Mouse (Mus musculus) intestine, embryonic 14.5 days (tissue): Measurements from ENCODE around the gene Prr15l. TPM values are rescaled to one million over a fixed set of nuclear protein-coding genes. Genes with fewer than 3 reads are reported as not detected.
A peak's percentile ranks its signal among the peaks of the same experiment; 100 is the strongest.

Experiments
- ATAC-seq: fragments of 200-750 bp; cut with Nextera tagmentation; replicated peaks from 2 replicates; pipeline ENCODE4 v1.8.0; 2017; ENCODE audit warnings: low read depth, moderate number of reproducible peaks, moderate TSS enrichment, moderate library complexity; ENCODE audit not compliant: low FRiP score, low TSS enrichment
- DNase-seq: peaks from one replicate; pipeline ENCODE4 v3.0.0-alpha.2; 2018; ENCODE audit warnings: low spot score
- H3K27ac ChIP-seq: fragments of 300-500 bp; sonication (generic); 2 replicates; pipeline ENCODE4 v1.5.1; 2014; ENCODE audit warnings: low read depth, mild to moderate bottlenecking, control low read depth
- H3K27me3 ChIP-seq: fragments of 300-500 bp; sonication (generic); replicated peaks from 2 replicates; pipeline ENCODE4 v1.6.1; 2014; ENCODE audit warnings: low read length, control low read depth; ENCODE audit not compliant: control insufficient read depth, insufficient read depth
- H3K36me3 ChIP-seq: fragments of 300-500 bp; sonication (generic); 2 replicates; pipeline ENCODE4 v1.6.1; 2014; ENCODE audit warnings: low read length, control low read depth; ENCODE audit not compliant: control insufficient read depth, insufficient read depth
- H3K4me1 ChIP-seq: fragments of 300-500 bp; sonication (generic); replicated peaks from 2 replicates; pipeline ENCODE4 v1.6.1; 2014; ENCODE audit warnings: low read length, control low read depth, mixed read lengths; ENCODE audit not compliant: control insufficient read depth, insufficient read depth
- H3K4me2 ChIP-seq: fragments of 300-500 bp; sonication (generic); 2 replicates; pipeline ENCODE4 v1.6.1; 2014; ENCODE audit warnings: low read length
- H3K4me3 ChIP-seq: fragments of 300-500 bp; sonication (generic); 2 replicates; pipeline ENCODE4 v1.5.1; 2014; ENCODE audit warnings: low read depth, low read length, control low read depth, mixed read lengths
- H3K9ac ChIP-seq: fragments of 300-500 bp; sonication (generic); 2 replicates; pipeline ENCODE4 v1.6.1; 2014; ENCODE audit warnings: mild to moderate bottlenecking, low read length
- H3K9me3 ChIP-seq: fragments of 300-500 bp; sonication (generic); 2 replicates; pipeline ENCODE4 v1.6.1; 2016; ENCODE audit warnings: low read length, control low read depth; ENCODE audit not compliant: control insufficient read depth
- WGBS: fragments of 180-500 bp; shearing (Covaris S2); extraction: QIAGEN DNeasy Blood & Tissue Kit; methylation state at CpG from one replicate; pipeline ENCODE4 v1.1.7; 2014; 5-methylcytosine and 5-hydroxymethylcytosine counted together
- polyA plus RNA-seq: library from polyadenylated mRNA; unstranded; fragments of >200 nt; fragmentation: Nextera tagmentation; extraction: Ambion mirVana; gene quantifications from 2 replicates; pipeline ENCODE4 v1.2.1, GENCODE M21; 2014

Gene Prr15l
- polyA plus RNA-seq, 1 experiment from 2014 or later: 62.5 TPM

GRCm38 (mm10) chr11:96895886-96896285, 32.0 kb upstream of the Prr15l start:
- ATAC-seq (no peak), DNase-seq (no peak)
- Histone ChIP-seq H3K4me2 (no peak overlapping the region), H3K9ac (no peak overlapping the region), H3K4me3 (no peak overlapping the region), H3K4me1 (no peaks in the 10 kb centered on the region; the same call in 1 of the 2 replicates), H3K27ac (no peak overlapping the region), H3K27me3 (no peaks in the 10 kb centered on the region), H3K36me3 (no peaks in the 10 kb centered on the region), H3K9me3 (no peaks in the 10 kb centered on the region)
- 75% methylated on average over 4 of the region's 4 CpGs for WGBS

- Histone ChIP-seq H3K4me2 (no peak overlapping the region), H3K4me3 (no peak overlapping the region), H3K27ac (no peak overlapping the region), H3K4me1 (peaks cover 10% of the 10 kb centered on the region), H3K36me3 (no peaks in the 10 kb centered on the region), H3K9me3 (no peaks in the 10 kb centered on the region), H3K27me3 (no peaks in the 10 kb centered on the region), H3K9ac (no peak overlapping the region)
- WGBS: 47% methylated on average over 13 of the region's 13 CpGs
- ATAC-seq (0 out of 2 replicates have a peak, but pooled peaks have one; percentile 33), DNase-seq (no peak)
Measured at GRCm38 (mm10) chr11:96899449-96900306, 28.2 kb upstream of the Prr15l start.

GRCm38 (mm10) chr11:96901332-96901731, 26.6 kb upstream of the Prr15l start:
- no peaks in the 10 kb centered on the region for H3K9me3 ChIP-seq
- no peak overlapping the region for H3K4me3 ChIP-seq
- H3K27me3 ChIP-seq: no peaks in the 10 kb centered on the region
- peaks cover 10% of the 10 kb centered on the region for H3K4me1 ChIP-seq
- no peaks in the 10 kb centered on the region for H3K36me3 ChIP-seq
- 41% methylated on average over 9 of the region's 9 CpGs for WGBS
- DNase-seq (no peak), ATAC-seq (no peak)
- H3K4me2 ChIP-seq: no peak overlapping the region
- no peak overlapping the region for H3K9ac ChIP-seq
- H3K27ac ChIP-seq: no peak overlapping the region

- H3K36me3 ChIP-seq: peaks cover 11% of the 10 kb centered on the region
- H3K9me3 ChIP-seq: no peaks in the 10 kb centered on the region
- no peaks in the 10 kb centered on the region for H3K27me3 ChIP-seq
- peaks cover 10% of the 10 kb centered on the region for H3K4me1 ChIP-seq
- WGBS: 26% methylated on average over 16 of the region's 16 CpGs
- ATAC-seq: no peak
- H3K4me3 ChIP-seq: no peak overlapping the region
- DNase-seq: no peak
- H3K4me2 ChIP-seq: no peak overlapping the region
- 0 out of 2 replicates have a peak overlapping the region, but pooled peaks have one; percentile 22 for H3K27ac ChIP-seq
- H3K9ac ChIP-seq: peak overlapping the region; percentile 3; the same call in 1 of the 2 replicates
Measured at GRCm38 (mm10) chr11:96902639-96903635, 25.0 kb upstream of the Prr15l start.

- DNase-seq: no peak
- peaks cover 39% of the 10 kb centered on the region for H3K36me3 ChIP-seq
- no peak overlapping the region for H3K4me2 ChIP-seq
- H3K27ac ChIP-seq: no peak overlapping the region
- no peak overlapping the region; the same call in 1 of the 2 replicates for H3K9ac ChIP-seq
- WGBS: 28% methylated on average over 15 of the region's 15 CpGs
- no peak overlapping the region for H3K4me3 ChIP-seq
- H3K9me3 ChIP-seq: no peaks in the 10 kb centered on the region
- no peak for ATAC-seq
- no peaks in the 10 kb centered on the region for H3K27me3 ChIP-seq
- peaks cover 10% of the 10 kb centered on the region for H3K4me1 ChIP-seq
Measured at GRCm38 (mm10) chr11:96906431-96907161, 21.3 kb upstream of the Prr15l start.

- Histone ChIP-seq H3K27me3 (no peaks in the 10 kb centered on the region), H3K4me2 (no peak overlapping the region), H3K27ac (no peak overlapping the region), H3K9me3 (no peaks in the 10 kb centered on the region), H3K9ac (no peak overlapping the region), H3K36me3 (peaks cover 45% of the 10 kb centered on the region), H3K4me1 (no peaks in the 10 kb centered on the region; the same call in 1 of the 2 replicates), H3K4me3 (no peak overlapping the region)
- WGBS: 85% methylated on average over 12 of the region's 12 CpGs
- DNase-seq: no peak
- no peak for ATAC-seq
Measured at GRCm38 (mm10) chr11:96908594-96908993, 19.3 kb upstream of the Prr15l start.

- Histone ChIP-seq H3K27me3 (no peaks in the 10 kb centered on the region), H3K9ac (no peak overlapping the region), H3K27ac (no peak overlapping the region), H3K9me3 (no peaks in the 10 kb centered on the region), H3K4me1 (no peaks in the 10 kb centered on the region; the same call in none of the 2 replicates), H3K4me3 (no peak overlapping the region), H3K4me2 (no peak overlapping the region), H3K36me3 (peaks cover 45% of the 10 kb centered on the region)
- peak; percentile 57 for ATAC-seq
- DNase-seq: peak; percentile 89
- WGBS: 26% methylated on average over 7 of the region's 7 CpGs
Measured at GRCm38 (mm10) chr11:96910003-96910402, 17.9 kb upstream of the Prr15l start.

GRCm38 (mm10) chr11:96912682-96913081, 15.2 kb upstream of the Prr15l start:
- H3K27ac ChIP-seq: no peak overlapping the region
- no peaks in the 10 kb centered on the region for H3K27me3 ChIP-seq
- no peak for ATAC-seq
- H3K4me2 ChIP-seq: no peak overlapping the region
- no peaks in the 10 kb centered on the region for H3K9me3 ChIP-seq
- H3K4me3 ChIP-seq: no peak overlapping the region
- H3K36me3 ChIP-seq: peaks cover 37% of the 10 kb centered on the region
- DNase-seq: no peak
- H3K9ac ChIP-seq: no peak overlapping the region
- peaks cover 7% of the 10 kb centered on the region for H3K4me1 ChIP-seq
- whole genome bisulfite sequencing: 83% methylated on average over 11 of the region's 11 CpGs
